Comparison of ENCODE assay signal across 34 mouse cellular contexts in genomic region chr15:31192563-31192962, GRCm38 (mm10).
"Had no signal": no experiment of that assay in that cellular context is flagged by ENCODE, and none has a peak within 500 bp of the region (broad histone marks: within the 10 kb centered on the region; RNA-seq: fewer than 3 reads in every experiment).

No protein-coding gene starts in this region.

- ATAC-seq: hindbrain, embryonic 16.5 days; hindbrain, postnatal 0 days; inflammation-experienced regulatory T-cells, adult 6 months; intestine, embryonic 15.5 days; intestine, embryonic 16.5 days; intestine, postnatal 0 days had no signal

- H3K9me3 ChIP-seq: heart, embryonic 10.5 days; heart, embryonic 12.5 days; heart, embryonic 13.5 days; heart, embryonic 15.5 days; hindbrain, embryonic 10.5 days; hindbrain, embryonic 12.5 days; hindbrain, embryonic 13.5 days; hindbrain, embryonic 15.5 days; intestine, embryonic 15.5 days; kidney, embryonic 15.5 days had no signal

- H3K27me3 ChIP-seq: heart, embryonic 12.5 days; heart, embryonic 13.5 days; heart, embryonic 15.5 days; hindbrain, embryonic 12.5 days; hindbrain, embryonic 13.5 days; hindbrain, embryonic 15.5 days; intestine, embryonic 15.5 days; kidney, embryonic 15.5 days had no signal

- H3K4me1 ChIP-seq: heart, embryonic 10.5 days; heart, embryonic 12.5 days; heart, embryonic 13.5 days; heart, embryonic 15.5 days; hindbrain, embryonic 10.5 days; hindbrain, embryonic 12.5 days; hindbrain, embryonic 13.5 days; hindbrain, embryonic 15.5 days; intestine, embryonic 15.5 days; kidney, embryonic 15.5 days had no signal

- DNase-seq: heart, postnatal 14 days; heart, postnatal 36 days; heart, postnatal 4 days; kidney, adult 11 months; kidney, adult 18-20 months; kidney, adult 2 months; kidney, adult 8-10 months; kidney, adult 9 months; kidney, postnatal 10 days; kidney, postnatal 14 days; kidney, postnatal 25 days; kidney, postnatal 36 days; kidney, postnatal 4 days; layer of hippocampus, adult 9-11 months; layer of hippocampus, postnatal 36 days had no signal

- H3K4me2 ChIP-seq: heart, embryonic 11.5 days; heart, embryonic 12.5 days; heart, embryonic 13.5 days; heart, embryonic 15.5 days; hindbrain, embryonic 12.5 days; hindbrain, embryonic 13.5 days; hindbrain, embryonic 14.5 days; hindbrain, embryonic 15.5 days; intestine, embryonic 15.5 days; kidney, embryonic 15.5 days had no signal

- H3K4me3 ChIP-seq: heart, embryonic 10.5 days; heart, embryonic 12.5 days; heart, embryonic 13.5 days; heart, embryonic 15.5 days; hindbrain, embryonic 10.5 days; hindbrain, embryonic 12.5 days; hindbrain, embryonic 13.5 days; hindbrain, embryonic 15.5 days; intestine, embryonic 15.5 days; kidney, embryonic 15.5 days; layer of hippocampus, adult 2 months had no signal

- H3K27ac ChIP-seq: heart, embryonic 10.5 days; heart, embryonic 13.5 days; heart, embryonic 15.5 days; hindbrain, embryonic 10.5 days; hindbrain, embryonic 12.5 days; hindbrain, embryonic 13.5 days; hindbrain, embryonic 14.5 days; hindbrain, embryonic 15.5 days; hindbrain, postnatal 0 days; intestine, embryonic 15.5 days; kidney, embryonic 15.5 days; kidney, postnatal 0 days; layer of hippocampus, adult 2 months had no signal

- H3K36me3 ChIP-seq: heart, embryonic 10.5 days; heart, embryonic 12.5 days; heart, embryonic 13.5 days; heart, embryonic 15.5 days; hindbrain, embryonic 10.5 days; hindbrain, embryonic 12.5 days; hindbrain, embryonic 13.5 days; hindbrain, embryonic 15.5 days; intestine, embryonic 15.5 days; kidney, embryonic 15.5 days had no signal

- H3K9ac ChIP-seq: heart, embryonic 12.5 days; heart, embryonic 13.5 days; heart, embryonic 15.5 days; hindbrain, embryonic 12.5 days; hindbrain, embryonic 13.5 days; hindbrain, embryonic 14.5 days; hindbrain, embryonic 15.5 days; intestine, embryonic 15.5 days; kidney, embryonic 15.5 days had no signal
